22 mouse cellular contexts compared by ENCODE assay signal in the genomic region with DNA sequence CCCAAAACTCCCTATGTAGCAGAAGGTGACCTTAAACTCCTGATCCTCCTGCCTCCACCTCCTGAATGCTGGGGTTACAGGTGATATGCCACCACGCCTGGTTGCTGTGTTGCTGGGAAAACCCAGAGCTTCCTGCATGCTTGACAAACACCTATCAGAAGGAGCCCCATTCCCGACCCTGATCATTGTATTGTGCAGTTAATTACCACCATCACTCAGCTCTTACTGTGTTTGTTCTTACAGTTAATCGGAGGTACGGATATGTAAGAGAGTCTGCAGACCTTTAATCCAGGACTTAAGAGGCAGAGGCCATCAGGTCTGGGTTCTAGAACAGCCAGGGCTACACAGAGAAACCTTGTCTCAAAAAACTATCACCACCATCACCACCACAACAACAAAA. TPM values are rescaled to one million over a fixed set of nuclear protein-coding genes. Genes with fewer than 3 reads are reported as not detected.
DNase-seq lines count a peak whose midpoint lies in the region; ATAC-seq lines count a peak whose summit lies in the region.
"Had no signal": no experiment of that assay in that cellular context is flagged by ENCODE, and none has a peak within 500 bp of the region (broad histone marks: within the 10 kb centered on the region; RNA-seq: fewer than 3 reads in every experiment).

No protein-coding gene starts in this region.

- intact Hi-C loops in heart, postnatal 14 days (cut with DNase I) = no loop called here

- ATAC-seq in erythroblast, adult 5-6 weeks (replicated peaks; ENCODE audit: low FRiP score, poor library complexity, severe bottlenecking) = no peak
- no peak for ATAC-seq in heart, embryonic 13.5 days (ENCODE audit: extremely low read depth, insufficient number of reproducible peaks, low FRiP score, low TSS enrichment)
- ATAC-seq in lung, embryonic 15.5 days (ENCODE audit: borderline replicate concordance, extremely low read depth, low FRiP score, low TSS enrichment) = no peak
- no peak for ATAC-seq in liver, embryonic 15.5 days (ENCODE audit: insufficient read depth)
- ATAC-seq: forebrain, embryonic 16.5 days; hindbrain, embryonic 16.5 days; intestine, postnatal 0 days had no signal

- peak overlapping the region; percentile 74 for H3K27ac ChIP-seq in heart, embryonic 13.5 days (replicated peaks)
- H3K27ac ChIP-seq in lung, embryonic 15.5 days = no peak overlapping the region
- H3K27ac ChIP-seq in liver, embryonic 15.5 days (replicated peaks) = no peak overlapping the region
- H3K27ac ChIP-seq: embryonic facial prominence, embryonic 12.5 days; heart, adult 2 months; stomach, embryonic 15.5 days had no signal

- peaks cover 74% of the 10 kb centered on the region for H3K4me1 ChIP-seq in erythroblast, embryonic 14.5 days (ENCODE audit: control insufficient read depth)
- H3K4me1 ChIP-seq in heart, embryonic 13.5 days = peaks cover 97% of the 10 kb centered on the region
- H3K4me1 ChIP-seq in lung, embryonic 15.5 days = peaks cover 23% of the 10 kb centered on the region; the same call in 1 of the 2 replicates
- H3K4me1 ChIP-seq in liver, embryonic 15.5 days (replicated peaks) = peaks cover 78% of the 10 kb centered on the region

- DNase-seq in heart, postnatal 14 days = no peak
- DNase-seq in lung, postnatal 36 days = no peak
- no peak for DNase-seq in layer of hippocampus, postnatal 36 days
- DNase-seq: adrenal gland, adult 8-10 months; cerebellum, adult 18-20 months; cerebellum, postnatal 14 days; gastrocnemius, postnatal 36 days; heart, adult 2 months; kidney, postnatal 36 days; lung, postnatal 10 days; thymus, postnatal 25 days had no signal

- 71% methylated on average over 4 of the region's 4 CpGs for WGBS in heart, embryonic 13.5 days
- WGBS in lung, embryonic 15.5 days = 74% methylated on average over 4 of the region's 4 CpGs
- WGBS in liver, embryonic 15.5 days (ENCODE audit: insufficient replicate concordance) = 76% methylated on average over 4 of the region's 4 CpGs

- H3K9me3 ChIP-seq in erythroblast, embryonic 14.5 days (ENCODE audit: control insufficient read depth, low read length) = no peaks in the 10 kb centered on the region
- H3K9me3 ChIP-seq in heart, embryonic 13.5 days = no peaks in the 10 kb centered on the region
- H3K9me3 ChIP-seq in lung, embryonic 15.5 days = no peaks in the 10 kb centered on the region
- no peaks in the 10 kb centered on the region for H3K9me3 ChIP-seq in liver, embryonic 15.5 days (replicated peaks)
- H3K9me3 ChIP-seq: embryonic facial prominence, embryonic 12.5 days; stomach, embryonic 15.5 days had no signal

- no peak overlapping the region for H3K4me2 ChIP-seq in heart, embryonic 13.5 days
- no peak overlapping the region for H3K4me2 ChIP-seq in lung, embryonic 15.5 days
- H3K4me2 ChIP-seq in liver, embryonic 15.5 days = peak overlapping the region; percentile 69
- H3K4me2 ChIP-seq: embryonic facial prominence, embryonic 12.5 days; midbrain, embryonic 11.5 days; stomach, embryonic 15.5 days had no signal

- peak overlapping the region; percentile 52 for H3K4me3 ChIP-seq in erythroblast, embryonic 14.5 days (replicated peaks)
- no peak overlapping the region for H3K4me3 ChIP-seq in heart, embryonic 13.5 days
- no peak overlapping the region for H3K4me3 ChIP-seq in lung, embryonic 15.5 days
- H3K4me3 ChIP-seq in liver, embryonic 15.5 days (replicated peaks) = peak overlapping the region; percentile 37
- H3K4me3 ChIP-seq: embryonic facial prominence, embryonic 12.5 days; heart, adult 2 months; stomach, embryonic 15.5 days had no signal

- no peaks in the 10 kb centered on the region; the same call in 1 of the 2 replicates for H3K36me3 ChIP-seq in erythroblast, embryonic 14.5 days (ENCODE audit: control insufficient read depth)
- peaks cover 18% of the 10 kb centered on the region; the same call in 1 of the 2 replicates for H3K36me3 ChIP-seq in heart, embryonic 13.5 days
- H3K36me3 ChIP-seq in lung, embryonic 15.5 days = peaks cover 8% of the 10 kb centered on the region; the same call in 1 of the 2 replicates
- H3K36me3 ChIP-seq in liver, embryonic 15.5 days (replicated peaks) = no peaks in the 10 kb centered on the region
- H3K36me3 ChIP-seq: stomach, embryonic 15.5 days had no signal

- H3K27me3 ChIP-seq in erythroblast, embryonic 14.5 days (ENCODE audit: control insufficient read depth) = no peaks in the 10 kb centered on the region
- no peaks in the 10 kb centered on the region for H3K27me3 ChIP-seq in heart, embryonic 13.5 days (replicated peaks)
- no peaks in the 10 kb centered on the region for H3K27me3 ChIP-seq in lung, embryonic 15.5 days
- H3K27me3 ChIP-seq in liver, embryonic 15.5 days = no peaks in the 10 kb centered on the region
- H3K27me3 ChIP-seq: embryonic facial prominence, embryonic 12.5 days; stomach, embryonic 15.5 days had no signal

- peak overlapping the region; percentile 58; the same call in 1 of the 2 replicates for H3K9ac ChIP-seq in heart, embryonic 13.5 days
- 0 out of 2 replicates have a peak overlapping the region, but pooled peaks have one; percentile 9 for H3K9ac ChIP-seq in lung, embryonic 15.5 days
- H3K9ac ChIP-seq in liver, embryonic 15.5 days = peak overlapping the region; percentile 6; the same call in 1 of the 2 replicates
- H3K9ac ChIP-seq: embryonic facial prominence, embryonic 12.5 days; stomach, embryonic 15.5 days had no signal

RNA-seq across cellular contexts. Expression of gene Tnrc18, which starts 18.2 kb away (rescaled TPM):
- polyA plus RNA-seq in erythroblast, embryonic 14.5 days (2012) = 0.97 and 1.5 TPM in 2 replicates
- 5.4 and 7.9 TPM in 2 replicates for total RNA-seq in erythroblast, adult 5-6 weeks (2015; ENCODE audit: low replicate concordance)
- total RNA-seq in erythroblast, adult 5-6 weeks (2017; ENCODE audit: low replicate concordance) = 5.0 and 6.0 TPM in 2 replicates
- 15.9 and 18.6 TPM in 2 replicates for polyA plus RNA-seq in heart, embryonic 13.5 days (2015; fragmentation: Nextera tagmentation; extraction: Ambion mirVana)
- total RNA-seq in heart, postnatal 14 days (2021) = 10 to 100 TPM; 75.6 to 83.8 TPM
- polyA plus RNA-seq in lung, embryonic 15.5 days (2015; fragmentation: Nextera tagmentation; extraction: Ambion mirVana) = 30.7 and 32.3 TPM in 2 replicates
- 3.4 and 3.7 TPM in 2 replicates for polyA plus RNA-seq in liver, embryonic 15.5 days (2015; fragmentation: Nextera tagmentation; extraction: Ambion mirVana)
- total RNA-seq in layer of hippocampus, postnatal 36 days (2021) = 100 to 1,000 TPM; 146 to 156 TPM

Comparison
In these comparisons a context has a peak if more than half of its experiments do, and no peak if none do; other contexts are left out.
1. H3K4me3 ChIP-seq: peak in erythroblast, embryonic 14.5 days (single experiment) and liver, embryonic 15.5 days (single experiment); none in heart, embryonic 13.5 days (single experiment) and lung, embryonic 15.5 days (single experiment).
2. H3K9ac ChIP-seq: peak in every context shown above with its lines; median percentile 58 in heart, embryonic 13.5 days; 9 in lung, embryonic 15.5 days; 6 in liver, embryonic 15.5 days.